Mouse (Mus musculus) liver, adult 2 months (tissue): ENCODE measurements at regions not wholly inside any gene's neighbourhood (a gene's known extent, or its start where the extent isn't known, plus 50 kb on each side); places are given as distances from the start of the nearest gene placed in this dataset.

Experiments used
- CTCF ChIP-seq: fragments of 200-500 bp; IDR thresholded peaks from 2 replicates; pipeline ENCODE4 v1.5.1; 2011; ENCODE audit warnings: low read depth, low read length, control low read depth
- POLR2A ChIP-seq: fragments of 200-500 bp; IDR thresholded peaks from 2 replicates; pipeline ENCODE4 v1.6.1; 2011; ENCODE audit warnings: low read length, control low read depth; ENCODE audit not compliant: insufficient read depth; ENCODE audit errors: extremely low read depth

DNA sequence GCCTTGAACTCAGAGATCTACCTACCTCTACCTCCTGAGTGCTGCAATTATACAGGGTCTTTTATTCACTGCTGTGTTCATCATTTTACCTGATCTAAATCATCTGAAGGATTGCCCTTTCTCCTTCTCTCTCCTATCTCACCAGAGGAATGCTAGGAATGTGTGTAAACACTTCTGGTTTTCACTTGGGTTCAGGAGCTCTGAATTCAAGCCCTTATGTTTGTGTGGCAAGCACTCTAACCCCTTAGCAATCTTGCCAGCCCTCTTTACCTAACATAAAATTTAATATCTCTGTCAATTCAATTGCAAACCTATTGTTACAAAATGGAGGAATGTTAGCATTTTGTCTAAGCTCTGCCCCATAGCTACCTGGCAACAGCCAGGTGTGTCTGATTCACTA, 112.8 kb upstream of the Gm10295 start:
- TF ChIP-seq POLR2A (no peak), CTCF (no peak)
